ENCODE assay signal across 14 mouse cellular contexts in the genomic region with DNA sequence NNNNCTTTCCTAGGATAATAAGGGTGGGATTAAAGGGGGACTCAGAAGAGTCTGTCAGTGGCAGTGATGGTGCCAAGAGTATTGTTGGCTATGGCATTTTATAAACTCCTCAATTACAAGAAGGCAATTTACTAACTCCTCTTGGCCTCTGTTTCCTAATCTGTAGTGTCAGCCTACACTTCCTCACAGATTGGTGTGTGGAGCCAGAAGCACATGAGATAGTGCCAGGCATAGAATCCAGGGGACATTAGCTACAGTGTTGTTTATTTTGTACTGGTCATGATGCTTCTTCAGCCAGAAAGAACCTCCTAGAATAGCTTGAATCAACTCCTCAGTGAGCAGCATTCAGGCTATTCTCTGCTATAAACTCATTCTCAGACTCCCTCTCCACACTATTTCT.
"Had no signal": no experiment of that assay in that cellular context is flagged by ENCODE, and none has a peak within 500 bp of the region (broad histone marks: within the 10 kb centered on the region; RNA-seq: fewer than 3 reads in every experiment).

No protein-coding gene starts in this region.

- H3K27me3 ChIP-seq: kidney, embryonic 15.5 days; limb, embryonic 15.5 days; neural tube, embryonic 15.5 days had no signal

- H3K4me3 ChIP-seq: kidney, embryonic 15.5 days; limb, embryonic 15.5 days; midbrain, embryonic 10.5 days; myocyte; neural tube, embryonic 15.5 days had no signal

- DNase-seq: kidney, adult 2 months; kidney, postnatal 14 days; lung, adult 18-20 months; lung, postnatal 36 days; midbrain, embryonic 14.5 days; right cerebral cortex, adult 18-20 months; right cerebral cortex, postnatal 25 days; thymus, postnatal 36 days had no signal

- H3K27ac ChIP-seq: kidney, embryonic 15.5 days; limb, embryonic 15.5 days; midbrain, embryonic 10.5 days; neural tube, embryonic 15.5 days had no signal

- H3K4me1 ChIP-seq: kidney, embryonic 15.5 days; limb, embryonic 15.5 days; midbrain, embryonic 10.5 days; neural tube, embryonic 15.5 days had no signal

- H3K36me3 ChIP-seq: kidney, embryonic 15.5 days; limb, embryonic 15.5 days; midbrain, embryonic 10.5 days; neural tube, embryonic 15.5 days had no signal

- H3K4me2 ChIP-seq: kidney, embryonic 15.5 days; limb, embryonic 15.5 days; neural tube, embryonic 15.5 days had no signal

- ATAC-seq: intestine, embryonic 16.5 days had no signal

- H3K9me3 ChIP-seq: kidney, embryonic 15.5 days; limb, embryonic 15.5 days; midbrain, embryonic 10.5 days; neural tube, embryonic 15.5 days had no signal

- H3K9ac ChIP-seq: kidney, embryonic 15.5 days; limb, embryonic 15.5 days; neural tube, embryonic 15.5 days had no signal
